Mouse (Mus musculus) myocyte (in vitro differentiated cells): ENCODE measurements around the gene Wdr11. TPM values are rescaled to one million over a fixed set of nuclear protein-coding genes. Genes with fewer than 3 reads are reported as not detected.
A peak's percentile ranks its signal among the peaks of the same experiment; 100 is the strongest.

Experiments used
- H3K27me3 ChIP-seq: one replicate; pipeline ENCODE4 v1.6.1; 2011; ENCODE audit not compliant: control insufficient read depth, insufficient read depth, insufficient read length
- H3K36me3 ChIP-seq: one replicate; pipeline ENCODE4 v1.6.1; 2011; ENCODE audit not compliant: control insufficient read depth, insufficient read depth
- H3K4me2 ChIP-seq: one replicate; pipeline ENCODE4 v1.6.1; 2011; ENCODE audit warnings: low read depth, control low read depth
- H3K4me3 ChIP-seq: one replicate; pipeline ENCODE4 v1.5.1; 2011; ENCODE audit warnings: mild to moderate bottlenecking, control low read depth, moderate library complexity
- H3K79me2 ChIP-seq: one replicate; pipeline ENCODE4 v1.6.1; 2011; ENCODE audit not compliant: control insufficient read depth, insufficient read depth
- H3ac ChIP-seq: one replicate; pipeline ENCODE4 v1.6.1; 2011; ENCODE audit not compliant: control insufficient read depth, insufficient read length
- CEBPB ChIP-seq: IDR thresholded peaks from 2 replicates; pipeline ENCODE4 v1.6.1; 2011; ENCODE audit warnings: mild to moderate bottlenecking, moderate library complexity; ENCODE audit not compliant: poor library complexity, insufficient read depth, severe bottlenecking
- E2F4 ChIP-seq: IDR thresholded peaks from one replicate; pipeline ENCODE4 v1.6.1; 2011; ENCODE audit warnings: mild to moderate bottlenecking, control low read depth, moderate library complexity; ENCODE audit not compliant: insufficient read depth
- MAX ChIP-seq: IDR thresholded peaks from one replicate; pipeline ENCODE4 v1.6.1; 2011; ENCODE audit warnings: low read depth, mild to moderate bottlenecking, control low read depth
- MYOD1 ChIP-seq, 3 experiments: IDR thresholded peaks; one replicate each; pipeline ENCODE4 v1.6.1; 2011; ENCODE audit warnings: control low read depth in 2 of 3, low read depth in 2 of 3, mild to moderate bottlenecking in 2 of 3, moderate library complexity in 1 of 3; ENCODE audit not compliant: insufficient read length in 2 of 3, control insufficient read depth in 1 of 3
- MYOG ChIP-seq, 3 experiments: IDR thresholded peaks; one replicate each; pipeline ENCODE4 v1.6.1; 2011; ENCODE audit warnings: control low read depth in 2 of 3, low read depth in 2 of 3, mild to moderate bottlenecking in 2 of 3; ENCODE audit not compliant: insufficient read length in 2 of 3, control insufficient read depth in 1 of 3, insufficient read depth in 1 of 3
- POLR2A ChIP-seq: IDR thresholded peaks from one replicate; pipeline ENCODE4 v1.6.1; 2011; ENCODE audit warnings: low read depth, mild to moderate bottlenecking, control low read depth, moderate library complexity; ENCODE audit not compliant: insufficient read length
- POLR2AphosphoS2 ChIP-seq: IDR thresholded peaks from one replicate; pipeline ENCODE4 v1.6.1; 2011; ENCODE audit warnings: low read depth, control low read depth; ENCODE audit not compliant: insufficient read length
- REST ChIP-seq: IDR thresholded peaks from one replicate; pipeline ENCODE4 v1.6.1; 2011; ENCODE audit warnings: mild to moderate bottlenecking, control low read depth, moderate library complexity; ENCODE audit not compliant: insufficient read depth, insufficient read length
- SRF ChIP-seq: IDR thresholded peaks from one replicate; pipeline ENCODE4 v1.6.1; 2011; ENCODE audit warnings: low read depth; ENCODE audit not compliant: control insufficient read depth, insufficient read length
- TCF12 ChIP-seq: IDR thresholded peaks from one replicate; pipeline ENCODE4 v1.6.1; 2011; ENCODE audit warnings: mild to moderate bottlenecking, control low read depth; ENCODE audit not compliant: poor library complexity, insufficient read depth, severe bottlenecking
- TCF3 ChIP-seq: IDR thresholded peaks from one replicate; pipeline ENCODE4 v1.6.1; 2011; ENCODE audit warnings: low read depth, control low read depth; ENCODE audit not compliant: insufficient read length
- USF1 ChIP-seq: IDR thresholded peaks from one replicate; pipeline ENCODE4 v1.6.1; 2011; ENCODE audit warnings: low read depth, mild to moderate bottlenecking, control low read depth, moderate library complexity
- polyA plus RNA-seq: library from polyadenylated mRNA; unstranded; fragments of >200 nt; fragmentation: generic; extraction: Trizol; gene quantifications from one replicate; pipeline ENCODE4 v1.2.1, GENCODE M21; 2012; ENCODE audit warnings: missing spikeins

Gene Wdr11
- polyA plus RNA-seq, 1 experiment: 15.5 TPM

- peak overlapping the region; percentile 93 for H3ac ChIP-seq
- H3K36me3 ChIP-seq: peaks cover 5% of the 10 kb centered on the region
- peak overlapping the region; percentile 74 for H3K4me2 ChIP-seq
- peaks cover 9% of the 10 kb centered on the region for H3K27me3 ChIP-seq
- H3K79me2 ChIP-seq: peaks cover 12% of the 10 kb centered on the region
- peak overlapping the region; percentile 70 for H3K4me3 ChIP-seq
- TF ChIP-seq POLR2A (no peak), SRF (no peak), E2F4 (no peak), MYOD1 (IDR thresholded peaks at IDR 0.05; ENCODE audit: control insufficient read depth in 1 of 3, insufficient read length in 2 of 3, low read depth in 2 of 3) (no peak), MYOG (IDR thresholded peaks at IDR 0.05; ENCODE audit: control insufficient read depth in 1 of 3, insufficient read depth in 1 of 3, insufficient read length in 2 of 3, low read depth in 2 of 3) (no peak), USF1 (no peak), TCF12 (no peak), TCF3 (no peak), CEBPB (no peak), MAX (no peak), REST (no peak), POLR2AphosphoS2 (no peak)
These were observed 576 bp downstream of the Wdr11 start for GRCm38 (mm10) chr7:129592132-129592745.

DNA sequence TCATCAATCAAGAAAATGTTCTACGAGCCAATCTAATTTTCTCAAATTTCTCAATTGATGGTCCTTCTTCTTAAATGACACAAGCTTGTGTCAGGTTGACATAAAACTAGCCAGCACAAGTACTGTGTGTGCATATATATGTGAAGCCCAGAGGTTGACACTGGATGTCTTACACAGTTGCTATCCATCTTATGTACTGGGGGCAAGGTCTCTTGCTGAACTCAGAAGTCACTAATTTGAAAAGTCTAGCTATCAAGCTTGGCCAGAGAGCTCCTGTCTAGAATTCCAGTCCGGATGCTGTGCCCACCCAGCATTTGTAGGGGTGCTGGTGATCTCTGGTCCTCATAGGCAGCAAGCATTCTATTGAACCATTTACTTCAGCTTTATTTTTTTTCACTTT is 5.5 kb downstream of the Wdr11 start:
- no peak overlapping the region for H3K4me2 ChIP-seq
- peaks cover 14% of the 10 kb centered on the region for H3K36me3 ChIP-seq
- H3ac ChIP-seq: no peak overlapping the region
- H3K79me2 ChIP-seq: peaks cover 9% of the 10 kb centered on the region
- no peaks in the 10 kb centered on the region for H3K27me3 ChIP-seq
- H3K4me3 ChIP-seq: no peak overlapping the region
- TF ChIP-seq TCF12 (no peak), SRF (no peak), USF1 (no peak), CEBPB (no peak), MAX (no peak), POLR2A (no peak), MYOD1 (IDR thresholded peaks at IDR 0.05; ENCODE audit: control insufficient read depth in 1 of 3, insufficient read length in 2 of 3, low read depth in 2 of 3) (no peak)

DNA sequence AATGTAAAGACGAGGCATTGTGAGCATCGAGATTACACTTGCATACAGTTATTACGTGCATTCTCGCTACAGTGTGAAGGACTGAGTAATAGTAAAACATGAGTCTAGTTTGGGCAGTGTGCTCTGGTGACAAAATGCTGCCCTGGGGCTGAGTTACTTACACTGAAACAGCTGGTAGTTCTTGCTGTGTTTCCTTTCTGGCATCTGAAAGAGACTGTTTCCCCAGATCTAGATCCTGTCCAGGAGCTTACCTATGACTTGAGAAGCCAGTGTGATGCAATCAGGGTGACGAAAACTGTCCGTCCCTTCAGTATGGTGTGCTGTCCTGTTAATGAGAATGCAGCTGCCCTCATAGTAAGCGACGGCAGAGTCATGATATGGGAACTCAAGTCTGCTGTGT is 14.6 kb downstream of the Wdr11 start:
- H3K4me2 ChIP-seq: no peak overlapping the region
- H3K79me2 ChIP-seq: no peaks in the 10 kb centered on the region
- peaks cover 37% of the 10 kb centered on the region for H3K36me3 ChIP-seq
- TF ChIP-seq TCF3: no peak
- TF ChIP-seq TCF12: no peak
- no peak for TF ChIP-seq POLR2AphosphoS2
- no peak overlapping the region for H3ac ChIP-seq
- no peak overlapping the region for H3K4me3 ChIP-seq
- H3K27me3 ChIP-seq: no peaks in the 10 kb centered on the region

GRCm38 (mm10) chr7:129621141-129621540 is 29.5 kb downstream of the Wdr11 start:
- no peak overlapping the region for H3ac ChIP-seq
- H3K4me2 ChIP-seq: no peak overlapping the region
- no peak for TF ChIP-seq MYOD1 (IDR thresholded peaks at IDR 0.05; ENCODE audit: control insufficient read depth in 1 of 3, insufficient read length in 2 of 3, low read depth in 2 of 3)
- TF ChIP-seq MYOG (IDR thresholded peaks at IDR 0.05; ENCODE audit: control insufficient read depth in 1 of 3, insufficient read depth in 1 of 3, insufficient read length in 2 of 3, low read depth in 2 of 3): no peak
- no peak for TF ChIP-seq TCF3
- no peak for TF ChIP-seq POLR2AphosphoS2
- TF ChIP-seq SRF: no peak
- no peak for TF ChIP-seq E2F4
- TF ChIP-seq TCF12: no peak
- TF ChIP-seq MAX: no peak
- no peak for TF ChIP-seq REST
- TF ChIP-seq POLR2A: no peak
- no peak for TF ChIP-seq CEBPB
- peaks cover 17% of the 10 kb centered on the region for H3K36me3 ChIP-seq
- no peaks in the 10 kb centered on the region for H3K27me3 ChIP-seq
- H3K4me3 ChIP-seq: no peak overlapping the region
- H3K79me2 ChIP-seq: no peaks in the 10 kb centered on the region

- no peak overlapping the region for H3K4me2 ChIP-seq
- no peaks in the 10 kb centered on the region for H3K79me2 ChIP-seq
- H3K4me3 ChIP-seq: no peak overlapping the region
- peaks cover 8% of the 10 kb centered on the region for H3K36me3 ChIP-seq
- no peak for TF ChIP-seq TCF3
- no peak for TF ChIP-seq TCF12
- no peak for TF ChIP-seq REST
- TF ChIP-seq POLR2A: no peak
- TF ChIP-seq SRF: no peak
- no peak for TF ChIP-seq CEBPB
- no peak for TF ChIP-seq MYOG (IDR thresholded peaks at IDR 0.05; ENCODE audit: control insufficient read depth in 1 of 3, insufficient read depth in 1 of 3, insufficient read length in 2 of 3, low read depth in 2 of 3)
- TF ChIP-seq POLR2AphosphoS2: no peak
- no peak for TF ChIP-seq USF1
- TF ChIP-seq E2F4: no peak
- no peak for TF ChIP-seq MYOD1 (IDR thresholded peaks at IDR 0.05; ENCODE audit: control insufficient read depth in 1 of 3, insufficient read length in 2 of 3, low read depth in 2 of 3)
- no peak for TF ChIP-seq MAX
- H3K27me3 ChIP-seq: no peaks in the 10 kb centered on the region
- no peak overlapping the region for H3ac ChIP-seq
These were observed 38.7 kb downstream of the Wdr11 start for GRCm38 (mm10) chr7:129630351-129630750.
